Mouse (Mus musculus) ES-Bruce4 (cell line): ENCODE results near the gene Gm36245.
"Not testable (repeated sequence)": the region's sequence is repeated elsewhere in the genome, so short reads cannot be mapped to it uniquely, and the experiment has no call there.

Experiments
- CTCF ChIP-seq: IDR thresholded peaks from one replicate; pipeline ENCODE4 v1.8.1; 2011; ENCODE audit warnings: low read depth, low read length
- EP300 ChIP-seq: IDR thresholded peaks from 2 replicates; pipeline ENCODE4 v1.6.1; 2011; ENCODE audit warnings: low read depth, low read length; ENCODE audit not compliant: insufficient read depth
- POLR2A ChIP-seq: IDR thresholded peaks from one replicate; pipeline ENCODE4 v1.8.1; 2011; ENCODE audit warnings: low read length; ENCODE audit not compliant: insufficient read depth

DNA sequence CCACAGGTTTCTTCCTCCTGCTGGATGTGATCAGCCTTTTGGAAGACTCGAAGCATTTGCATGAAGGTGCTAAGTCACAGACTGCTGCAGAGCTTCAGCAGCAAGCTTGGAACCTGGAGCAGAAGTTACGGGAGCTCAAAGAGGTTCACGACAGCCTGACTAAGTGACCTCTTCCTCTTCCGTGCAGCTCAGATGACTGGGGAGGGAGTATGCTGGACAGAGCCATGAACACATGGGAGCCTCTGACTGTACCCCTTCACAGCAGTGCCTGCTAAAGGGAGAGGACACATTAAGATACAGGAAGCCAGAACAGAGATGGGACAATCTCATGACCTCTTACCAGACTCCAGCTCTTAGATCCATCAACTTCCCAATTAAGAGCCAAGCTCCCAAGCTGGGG is 27.4 kb downstream of the Gm36245 start:
- not testable (repeated sequence) for TF ChIP-seq CTCF, POLR2A, EP300
